Mouse (Mus musculus): ENCODE measurements at regions not wholly inside any gene's neighbourhood (a gene's known extent, or its start where the extent isn't known, plus 50 kb on each side); places are given as distances from the start of the nearest gene placed in this dataset.

DNA sequence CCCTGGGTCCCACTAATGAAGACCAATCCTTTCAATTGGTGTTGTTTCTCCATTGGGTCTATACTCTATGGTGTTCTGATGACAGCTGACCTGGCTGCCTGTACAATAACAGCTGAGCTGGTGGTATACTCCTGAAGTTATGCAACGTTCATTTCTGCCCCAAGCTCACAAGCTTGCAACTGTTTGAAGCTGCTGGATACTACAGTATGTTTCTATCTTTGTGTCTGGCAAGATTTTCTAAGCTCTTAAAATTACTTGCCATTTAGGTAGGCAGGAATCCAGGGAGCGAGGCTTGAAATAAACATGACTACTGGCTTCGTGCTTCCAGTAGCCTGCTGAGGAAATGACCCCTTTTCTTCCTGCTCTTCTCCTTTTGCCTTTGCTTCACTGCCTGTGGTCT is 444.3 kb upstream of the Nrp1 start:
- TF ChIP-seq ELF1 (IDR thresholded peaks at IDR 0.05; ENCODE audit: low read depth, low read length), result no peak
- TF ChIP-seq SIN3A (IDR thresholded peaks at IDR 0.05; ENCODE audit: low read length), result no peak
- TF ChIP-seq TBP (IDR thresholded peaks at IDR 0.05; ENCODE audit: low read depth, low read length), result no peak
- TF ChIP-seq MXI1 (IDR thresholded peaks at IDR 0.05; ENCODE audit: low read depth, low read length), result no peak
- no peak for TF ChIP-seq TAL1 (IDR thresholded peaks at IDR 0.05; ENCODE audit: low read length)
- no peak for TF ChIP-seq ZKSCAN1 (IDR thresholded peaks at IDR 0.05; ENCODE audit: low read depth, low read length)
- no peak for TF ChIP-seq BHLHE40 (IDR thresholded peaks at IDR 0.05; ENCODE audit: borderline replicate concordance, low read depth, low read length)
- no peak for TF ChIP-seq NELFE (IDR thresholded peaks at IDR 0.05; ENCODE audit: low read depth, low read length)
- TF ChIP-seq CHD2 (IDR thresholded peaks at IDR 0.05; ENCODE audit: low read length), result no peak
- no peak for TF ChIP-seq CHD1 (IDR thresholded peaks at IDR 0.05; ENCODE audit: low read depth, low read length)
- TF ChIP-seq RAD21 (IDR thresholded peaks at IDR 0.05; ENCODE audit: low read depth, low read length), result no peak
- TF ChIP-seq RCOR1 (IDR thresholded peaks at IDR 0.05; ENCODE audit: low read depth, low read length), result no peak
- Histone ChIP-seq H3K27me3 (ENCODE audit: control insufficient read depth in 1 of 2, insufficient read depth in 2 of 2, low read length in 2 of 2) (no peaks in the 10 kb centered on the region), H3K4me1 (ENCODE audit: control insufficient read depth in 1 of 2, insufficient read depth in 2 of 2, low read length in 2 of 2) (no peaks in the 10 kb centered on the region), H3K79me2 (ENCODE audit: control insufficient read depth, insufficient read depth, low read length, poor library complexity) (no peaks in the 10 kb centered on the region), H3K9ac (ENCODE audit: control insufficient read depth, low read depth, low read length, poor library complexity, severe bottlenecking) (no peak overlapping the region), H3K27ac (ENCODE audit: control insufficient read depth, low read depth, low read length) (no peak overlapping the region), H3K9me3 (replicated peaks; ENCODE audit: insufficient read depth, low read length) (no peaks in the 10 kb centered on the region), H3K36me3 (ENCODE audit: control insufficient read depth in 1 of 2, insufficient read depth in 2 of 2, low read length in 2 of 2) (no peaks in the 10 kb centered on the region), H3K4me3 (ENCODE audit: control insufficient read depth in 1 of 2, insufficient read depth in 1 of 2, low read depth in 2 of 2, low read length in 2 of 2) (no peak overlapping the region)
- no peak for DNase-seq (ENCODE audit: low read depth, low spot score)

- no peak for DNase-seq (ENCODE audit: low read depth, low spot score)
- Histone ChIP-seq H3K79me2 (ENCODE audit: control insufficient read depth, insufficient read depth, low read length, poor library complexity) (no peaks in the 10 kb centered on the region), H3K9me3 (replicated peaks; ENCODE audit: insufficient read depth, low read length) (no peaks in the 10 kb centered on the region), H3K4me1 (ENCODE audit: control insufficient read depth in 1 of 2, insufficient read depth in 2 of 2, low read length in 2 of 2) (no peaks in the 10 kb centered on the region), H3K9ac (ENCODE audit: control insufficient read depth, low read depth, low read length, poor library complexity, severe bottlenecking) (no peak overlapping the region), H3K36me3 (ENCODE audit: control insufficient read depth in 1 of 2, insufficient read depth in 2 of 2, low read length in 2 of 2) (no peaks in the 10 kb centered on the region), H3K27me3 (ENCODE audit: control insufficient read depth in 1 of 2, insufficient read depth in 2 of 2, low read length in 2 of 2) (no peaks in the 10 kb centered on the region), H3K4me3 (ENCODE audit: control insufficient read depth in 1 of 2, insufficient read depth in 1 of 2, low read depth in 2 of 2, low read length in 2 of 2) (no peak overlapping the region), H3K27ac (ENCODE audit: control insufficient read depth, low read depth, low read length) (no peak overlapping the region)
- TF ChIP-seq ZNF384 (IDR thresholded peaks at IDR 0.05; ENCODE audit: low read depth, low read length), result no peak
- no peak for TF ChIP-seq TBP (IDR thresholded peaks at IDR 0.05; ENCODE audit: low read depth, low read length)
- TF ChIP-seq POLR2AphosphoS2 (IDR thresholded peaks at IDR 0.05; ENCODE audit: low read length), result no peak
- TF ChIP-seq SMC3 (IDR thresholded peaks at IDR 0.05; ENCODE audit: low read depth, low read length), result no peak
- no peak for TF ChIP-seq E2F4 (IDR thresholded peaks at IDR 0.05; ENCODE audit: borderline replicate concordance, low read depth, low read length)
- no peak for TF ChIP-seq NELFE (IDR thresholded peaks at IDR 0.05; ENCODE audit: low read depth, low read length)
- no peak for TF ChIP-seq BHLHE40 (IDR thresholded peaks at IDR 0.05; ENCODE audit: borderline replicate concordance, low read depth, low read length)
- TF ChIP-seq TAL1 (IDR thresholded peaks at IDR 0.05; ENCODE audit: low read length), result no peak
- no peak for TF ChIP-seq UBTF (IDR thresholded peaks at IDR 0.05; ENCODE audit: borderline replicate concordance, insufficient read depth, low read depth, low read length)
- no peak for TF ChIP-seq ZC3H11A (IDR thresholded peaks at IDR 0.05; ENCODE audit: low read depth, low read length)
Observed at GRCm38 (mm10) chr8:127914914-127915313, 443.5 kb upstream of the Nrp1 start.
